Mouse (Mus musculus) cortical plate, adult 2 months (tissue): ENCODE results near the gene Lpin2.

Experiments
- CTCF ChIP-seq: fragments of 200-500 bp; IDR thresholded peaks from 2 replicates; pipeline ENCODE4 v1.5.1; 2011; ENCODE audit warnings: mild to moderate bottlenecking, control low read depth, low read length; ENCODE audit not compliant: insufficient read depth; ENCODE audit errors: extremely low read depth
- POLR2A ChIP-seq: fragments of 200-500 bp; IDR thresholded peaks from 2 replicates; pipeline ENCODE4 v1.6.1; 2011; ENCODE audit warnings: mild to moderate bottlenecking, low read length, control low read depth; ENCODE audit not compliant: insufficient read depth; ENCODE audit errors: extremely low read depth

DNA sequence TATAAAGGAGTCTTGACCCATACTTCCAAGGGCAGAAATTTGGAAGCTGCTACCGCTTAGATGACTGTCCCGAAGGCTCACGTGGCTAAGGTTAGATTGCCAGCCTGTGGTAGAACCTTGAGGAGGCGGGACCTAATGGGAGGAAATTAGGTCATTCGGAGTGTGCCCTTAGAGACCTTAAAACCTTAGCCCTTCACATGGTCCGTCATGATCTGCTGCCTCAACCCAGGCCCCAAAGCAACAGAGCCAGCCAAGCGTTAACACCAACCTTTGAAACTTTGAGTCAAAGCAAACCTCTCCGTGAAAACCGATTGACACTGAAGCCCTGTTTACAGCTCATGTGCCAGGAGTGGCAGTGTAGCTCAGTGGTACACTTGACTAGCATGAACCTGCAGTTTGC lies 100.4 kb downstream of the Lpin2 start:
- TF ChIP-seq CTCF (no peak), POLR2A (no peak)
